Mouse (Mus musculus): ENCODE results near the gene Mtor.
A peak's percentile ranks its signal among the peaks of the same experiment; 100 is the strongest.

Gene Mtor

GRCm38 (mm10) chr4:148533613-148534328 lies 85.4 kb downstream of the Mtor start:
- DNase-seq (ENCODE audit: low spot score): no peak

- no peak for DNase-seq (ENCODE audit: low spot score)
Measured at GRCm38 (mm10) chr4:148535876-148536275, 87.5 kb downstream of the Mtor start.

GRCm38 (mm10) chr4:148549106-148549505 lies 100.7 kb downstream of the Mtor start:
- DNase-seq (ENCODE audit: low spot score): no peak

DNA sequence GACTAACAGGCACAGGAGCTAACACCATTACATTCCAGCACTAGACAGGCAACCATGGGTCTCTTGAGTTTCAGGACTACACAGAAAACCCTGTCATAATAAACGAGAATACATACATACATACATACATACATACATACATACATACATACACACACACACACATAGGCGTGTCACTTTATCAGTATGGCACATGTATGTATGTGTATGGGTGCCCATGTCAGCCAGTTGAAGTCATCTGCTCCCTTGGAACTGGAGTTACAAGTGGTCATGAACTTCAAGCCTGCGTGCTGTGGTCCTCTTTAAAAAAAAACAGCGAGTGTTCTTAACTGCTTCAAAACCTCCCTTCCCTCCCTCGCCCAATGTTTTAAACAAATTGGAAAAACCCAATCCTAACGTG lies 109.4 kb downstream of the Mtor start:
- DNase-seq (ENCODE audit: low spot score): no peak

DNA sequence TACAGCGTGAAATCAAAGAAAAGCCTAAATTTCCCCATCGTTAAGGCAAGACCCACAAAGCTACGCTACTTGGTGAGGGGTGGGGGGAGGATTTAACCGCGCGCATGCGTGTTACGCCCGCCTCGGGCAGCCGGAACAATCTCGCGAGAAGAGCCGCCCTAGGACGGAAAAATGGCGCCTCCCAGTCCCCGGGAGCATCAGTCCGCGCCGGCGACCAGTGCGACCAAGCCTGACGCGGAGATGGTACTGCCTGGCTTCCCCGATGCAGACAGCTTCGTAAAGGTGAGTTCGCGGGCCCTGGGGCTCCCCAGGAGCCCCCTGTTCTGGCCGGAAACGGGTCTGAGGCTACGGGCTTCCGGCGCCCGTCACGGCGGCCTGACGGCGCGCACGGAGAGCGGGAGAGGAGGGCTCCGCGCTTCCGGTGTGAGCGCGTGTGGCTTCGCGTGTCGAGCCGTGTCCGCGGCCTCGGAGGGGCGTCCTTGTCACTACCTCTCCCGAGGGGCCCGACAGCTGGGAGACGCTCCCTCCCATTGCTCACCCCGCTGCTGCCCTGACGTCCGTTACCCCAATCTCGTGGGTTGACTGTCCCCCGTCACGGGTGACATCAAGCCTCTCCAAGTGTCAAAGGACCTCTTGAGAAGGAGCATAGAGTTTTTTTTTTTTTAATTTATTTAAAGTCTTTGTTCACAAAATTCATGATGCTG lies 110.0 kb downstream of the Mtor start, which contains the start of gene Exosc10:
Gene Exosc10, plus strand, starts transcription at position 133 of the 704 bp plus-strand sequence.
- DNase-seq (ENCODE audit: low spot score): peak; percentile 85

GRCm38 (mm10) chr4:148562676-148563075 lies 114.3 kb downstream of the Mtor start:
- no peak for DNase-seq (ENCODE audit: low spot score)

- DNase-seq (ENCODE audit: low spot score): no peak
Measured at GRCm38 (mm10) chr4:148563595-148563994, 115.2 kb downstream of the Mtor start.

DNA sequence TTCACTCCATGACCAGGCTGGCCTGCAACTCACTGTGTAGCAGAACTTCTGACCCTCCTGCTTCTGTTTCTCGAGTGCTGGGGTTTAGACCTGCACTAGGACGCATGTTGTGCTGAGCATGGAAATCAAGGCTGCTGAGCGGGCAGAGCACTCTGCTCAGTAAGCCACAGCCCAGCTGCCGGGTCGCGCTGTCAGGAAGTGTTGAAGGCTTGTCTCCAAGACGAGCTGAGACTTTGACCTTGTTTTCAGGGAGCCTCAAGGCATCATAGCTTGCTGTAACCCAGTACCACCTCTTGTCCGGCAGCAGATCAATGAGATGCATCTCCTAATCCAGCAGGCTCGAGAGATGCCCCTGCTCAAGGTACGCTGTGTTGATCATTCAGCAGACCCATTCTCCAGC lies 121.7 kb downstream of the Mtor start:
- no peak for DNase-seq (ENCODE audit: low spot score)

GRCm38 (mm10) chr4:148570693-148571295 lies 122.4 kb downstream of the Mtor start:
- no peak for DNase-seq (ENCODE audit: low spot score)

- no peak for DNase-seq (ENCODE audit: low spot score)
Measured at GRCm38 (mm10) chr4:148573222-148573621, 124.8 kb downstream of the Mtor start.

DNA sequence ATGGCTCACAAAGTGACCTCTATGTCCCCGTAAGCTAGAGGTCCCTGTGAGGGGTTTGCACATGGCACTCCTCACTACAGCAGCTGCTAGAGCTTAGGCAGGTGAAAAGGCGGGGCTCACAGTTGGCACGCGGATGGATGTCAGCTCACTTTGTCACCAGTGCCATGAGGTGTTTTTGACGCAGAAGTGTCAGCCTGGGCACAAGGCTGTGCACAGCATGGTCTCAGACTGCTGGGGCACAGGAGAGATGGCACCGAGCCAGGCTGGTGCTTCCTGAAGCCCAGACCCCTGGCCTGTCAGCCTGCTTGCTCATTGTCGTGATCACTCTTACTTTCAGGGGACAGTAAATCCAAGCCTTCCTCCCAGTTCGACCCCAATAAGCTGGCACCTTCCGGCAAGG lies 132.4 kb downstream of the Mtor start:
- DNase-seq (ENCODE audit: low spot score): no peak

DNA sequence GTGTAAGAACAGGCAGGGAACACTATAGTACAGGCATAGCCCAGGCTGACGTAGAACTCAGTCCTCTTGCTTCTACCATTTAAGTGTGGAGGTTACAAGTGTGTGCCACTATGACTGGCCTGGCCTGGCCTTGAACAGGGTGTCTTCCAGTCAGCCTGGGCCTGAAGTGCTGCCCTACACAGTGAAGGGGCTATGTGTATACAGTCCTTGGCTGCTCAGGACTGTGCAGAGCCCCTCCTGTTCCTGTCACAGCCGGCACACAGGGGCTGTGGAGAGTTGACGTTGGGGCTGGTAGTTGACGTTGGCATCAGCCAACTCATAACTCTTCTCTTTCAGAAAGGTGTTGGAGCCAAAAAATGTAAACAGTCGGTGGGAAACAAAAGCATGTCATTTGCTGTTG lies 133.0 kb downstream of the Mtor start:
- no peak for DNase-seq (ENCODE audit: low spot score)

DNA sequence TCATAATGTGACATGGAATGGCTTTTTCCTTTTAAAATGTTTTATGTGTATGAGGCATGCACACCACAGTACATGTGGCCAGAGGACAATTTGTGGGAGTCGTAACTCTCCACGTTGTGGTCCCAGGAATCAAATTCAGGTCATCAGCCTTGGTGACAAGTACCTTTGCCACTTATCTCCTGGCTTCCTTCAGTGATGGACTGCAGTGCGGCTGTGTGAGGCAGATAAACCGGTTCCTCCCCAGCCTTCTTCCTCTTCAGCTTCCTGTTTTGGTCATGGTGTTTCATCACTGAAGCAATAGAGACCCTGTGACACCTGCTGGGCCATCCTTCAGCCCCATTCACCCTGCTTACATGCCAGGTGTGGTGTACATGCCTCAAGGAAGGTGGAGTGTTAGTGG lies 134.8 kb downstream of the Mtor start:
- DNase-seq (ENCODE audit: low spot score): no peak

DNA sequence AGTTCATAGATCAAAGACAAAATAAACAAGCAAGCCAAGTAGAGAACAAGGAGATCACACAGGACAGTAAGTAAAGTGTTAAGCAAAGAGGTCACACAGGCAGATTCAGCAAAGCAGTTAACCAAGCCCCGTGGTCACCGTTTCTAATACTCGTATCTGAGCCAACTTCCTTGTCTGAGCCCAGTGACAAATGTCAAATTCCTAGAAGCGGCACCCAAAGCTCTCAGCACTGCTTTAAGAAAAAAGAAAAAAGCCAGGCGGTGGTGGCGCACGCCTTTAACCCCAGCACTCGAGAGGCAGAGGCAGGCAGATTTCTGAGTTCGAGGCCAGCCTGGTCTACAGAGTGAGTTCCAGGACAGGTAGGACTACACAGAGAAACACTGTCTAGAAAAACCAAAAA lies 138.2 kb downstream of the Mtor start:
- DNase-seq (ENCODE audit: low spot score): no peak

GRCm38 (mm10) chr4:148588793-148589192 lies 140.4 kb downstream of the Mtor start:
- DNase-seq (ENCODE audit: low spot score): no peak

DNA sequence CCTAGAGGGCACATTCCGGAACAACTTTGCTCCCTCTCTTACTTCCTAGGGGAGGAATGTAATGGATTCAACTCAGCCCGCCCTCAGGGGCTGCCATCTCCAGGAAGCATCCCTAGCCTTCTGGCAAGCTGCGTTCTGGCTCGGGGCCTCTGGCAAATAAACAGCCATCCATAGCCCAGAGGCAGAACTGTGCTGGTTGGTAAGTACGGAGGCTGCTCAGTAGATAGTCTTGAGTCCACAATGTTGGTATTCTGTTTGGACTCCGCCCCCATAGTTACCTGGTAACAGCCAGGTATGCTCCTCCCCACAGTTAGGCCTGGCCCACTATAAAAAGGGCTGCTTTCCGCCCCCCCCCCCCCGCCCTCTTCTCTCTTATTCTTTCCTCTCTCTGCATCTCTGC lies 141.2 kb downstream of the Mtor start:
- peak; percentile 53 for DNase-seq (ENCODE audit: low spot score)

- no peak for DNase-seq (ENCODE audit: low spot score)
Measured at GRCm38 (mm10) chr4:148590421-148591170, 142.2 kb downstream of the Mtor start.

DNA sequence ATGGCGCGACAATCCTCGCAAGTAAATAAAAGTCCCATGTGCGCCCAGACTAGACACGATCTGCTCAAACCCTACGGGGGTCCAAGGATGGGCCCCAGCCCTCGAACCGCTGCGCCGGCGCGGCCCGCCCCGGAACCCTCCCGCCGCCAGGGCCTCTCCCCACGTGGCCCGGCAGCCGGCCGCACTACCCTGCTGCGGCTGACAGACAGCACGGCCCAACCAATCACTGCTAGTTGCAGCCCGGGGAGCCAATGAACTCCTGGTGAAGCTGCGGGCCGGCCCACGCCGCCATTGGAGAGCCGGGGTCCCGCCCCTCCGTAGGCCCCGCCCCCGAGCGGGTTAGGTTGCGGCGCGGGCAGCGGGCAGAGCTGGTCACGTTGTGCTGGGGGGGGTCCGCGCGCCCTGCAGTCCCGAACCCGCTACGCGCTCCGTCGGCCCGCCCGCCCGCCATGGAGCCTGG lies 142.8 kb downstream of the Mtor start, which contains the start of gene Srm:
Gene Srm, plus strand, starts transcription at position 333 of the 460 bp plus-strand sequence.
- peak; percentile 98 for DNase-seq (ENCODE audit: low spot score)

DNA sequence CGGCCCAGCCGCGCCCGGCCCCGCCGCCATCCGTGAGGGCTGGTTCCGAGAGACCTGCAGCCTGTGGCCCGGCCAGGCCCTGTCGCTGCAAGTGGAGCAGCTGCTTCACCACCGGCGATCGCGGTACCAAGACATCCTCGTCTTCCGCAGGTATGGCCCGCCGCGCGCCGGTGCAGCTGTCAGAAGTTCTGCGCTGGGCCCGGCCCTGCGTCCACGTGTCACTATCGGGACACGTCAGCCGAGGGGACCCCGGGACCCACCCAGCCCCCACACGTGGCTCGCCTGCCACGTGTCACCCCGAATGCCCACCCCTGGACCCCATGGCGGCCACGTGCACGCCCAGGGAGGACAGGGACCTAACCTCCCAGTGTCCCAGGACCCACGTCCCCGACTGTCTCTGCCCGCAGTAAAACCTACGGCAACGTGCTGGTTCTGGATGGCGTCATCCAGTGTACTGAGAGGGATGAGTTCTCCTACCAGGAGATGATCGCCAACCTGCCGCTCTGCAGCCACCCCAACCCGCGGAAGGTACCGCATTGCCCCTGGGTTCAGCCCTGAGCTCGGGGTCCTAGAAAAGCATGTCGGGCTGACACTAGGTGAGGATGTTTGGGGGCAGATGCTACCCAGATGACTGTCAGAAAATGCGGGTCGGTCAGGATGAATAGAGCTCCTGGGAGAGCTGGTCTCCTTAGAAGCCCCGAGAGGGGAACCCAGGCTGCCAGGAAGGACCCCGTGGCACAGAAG lies 143.4 kb downstream of the Mtor start:
- DNase-seq (ENCODE audit: low spot score): no peak

DNA sequence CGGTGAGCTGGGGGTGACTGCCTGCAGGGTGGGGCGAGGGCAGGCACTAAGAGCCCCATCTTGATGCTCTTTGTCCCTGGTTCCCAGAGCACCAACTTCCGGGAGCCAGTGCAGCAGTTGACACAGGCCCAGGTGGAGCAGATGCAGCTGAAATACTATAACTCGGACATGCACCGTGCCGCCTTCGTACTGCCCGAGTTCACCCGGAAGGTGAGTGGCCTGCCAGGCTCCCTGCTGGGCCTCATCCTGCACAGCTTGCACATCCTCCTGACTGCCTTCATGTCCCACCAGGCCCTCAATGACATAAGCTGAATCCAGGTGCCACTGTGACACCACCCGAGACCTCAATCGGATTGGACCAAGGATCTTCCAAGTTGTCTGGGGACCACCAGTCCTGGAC lies 145.6 kb downstream of the Mtor start:
- no peak for DNase-seq (ENCODE audit: low spot score)

GRCm38 (mm10) chr4:148595916-148596315 lies 147.5 kb downstream of the Mtor start:
- DNase-seq (ENCODE audit: low spot score): no peak

GRCm38 (mm10) chr4:148596731-148597130 lies 148.3 kb downstream of the Mtor start:
- DNase-seq (ENCODE audit: low spot score): no peak

Data from lung, postnatal 25 days (tissue).